In the genomic region with DNA sequence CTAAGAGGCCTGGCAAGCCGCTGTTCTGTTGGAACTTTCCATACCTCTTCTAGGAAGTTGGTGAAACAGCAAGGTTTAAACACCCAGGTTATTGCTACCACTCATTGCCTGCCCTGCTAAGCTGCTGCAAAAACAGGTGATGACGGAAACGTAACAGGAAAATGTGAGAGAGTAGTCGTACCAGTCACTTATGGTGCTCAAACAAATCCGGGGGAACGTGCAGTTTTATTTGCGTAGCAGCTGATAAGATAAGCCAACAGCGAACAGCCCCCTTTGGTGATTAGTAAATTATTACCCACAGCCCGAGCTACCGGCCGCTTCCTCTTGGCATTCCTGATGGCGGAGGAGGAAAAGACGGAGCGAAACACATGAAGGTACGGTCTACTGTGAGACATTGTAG, we compare ENCODE assay signal across 11 mouse cellular contexts. TPM values are rescaled to one million over a fixed set of nuclear protein-coding genes. Genes with fewer than 3 reads are reported as not detected.
DNase-seq lines count a peak whose midpoint lies in the region; ATAC-seq lines count a peak whose summit lies in the region.
"Had no signal": no experiment of that assay in that cellular context is flagged by ENCODE, and none has a peak within 500 bp of the region (broad histone marks: within the 10 kb centered on the region; RNA-seq: fewer than 3 reads in every experiment).

A gene (plus strand): TSS at position 330 of the 400 bp plus-strand sequence.

- no peak within 1 kb of the TSS for H3K27ac ChIP-seq in heart, embryonic 14.5 days (replicated peaks in 1 of 2; ENCODE audit: control insufficient read depth in 1 of 2, insufficient read depth in 1 of 2, low read depth in 2 of 2, low read length in 2 of 2)
- no peak within 1 kb of the TSS for H3K27ac ChIP-seq in liver, embryonic 12.5 days
- no peak within 1 kb of the TSS; the same call in 1 of the 2 replicates for H3K27ac ChIP-seq in stomach, embryonic 14.5 days (ENCODE audit: low read length)

- no peak within 1 kb of the TSS for H3K9ac ChIP-seq in heart, embryonic 14.5 days (ENCODE audit: low read length)
- H3K9ac ChIP-seq in liver, embryonic 12.5 days: no peak within 1 kb of the TSS
- H3K9ac ChIP-seq in stomach, embryonic 14.5 days (replicated peaks; ENCODE audit: low read depth, low read length): no peak within 1 kb of the TSS

- 0 out of 2 replicates have a peak, but pooled peaks cover 5% of the 10 kb centered on the region for H3K27me3 ChIP-seq in heart, embryonic 14.5 days (ENCODE audit: control insufficient read depth, insufficient read depth, low read length)
- no peaks in the 10 kb centered on the region for H3K27me3 ChIP-seq in liver, embryonic 12.5 days (replicated peaks)
- no peaks in the 10 kb centered on the region for H3K27me3 ChIP-seq in stomach, embryonic 14.5 days (ENCODE audit: control insufficient read depth, insufficient read depth, low read length)
- H3K27me3 ChIP-seq: megakaryocyte, embryonic 14.5 days had no signal

- no peaks in the 10 kb centered on the region for H3K9me3 ChIP-seq in heart, embryonic 14.5 days (ENCODE audit: control insufficient read depth, low read length)
- no peaks in the 10 kb centered on the region for H3K9me3 ChIP-seq in liver, embryonic 12.5 days (replicated peaks)
- H3K9me3 ChIP-seq in stomach, embryonic 14.5 days (ENCODE audit: control insufficient read depth, low read depth, low read length): no peaks in the 10 kb centered on the region
- H3K9me3 ChIP-seq: megakaryocyte, embryonic 14.5 days had no signal

- peak within 1 kb of the TSS; percentile 23 to 31 for H3K4me3 ChIP-seq in heart, embryonic 14.5 days (ENCODE audit: control insufficient read depth in 1 of 2, insufficient read depth in 1 of 2, low read depth in 1 of 2, low read length in 2 of 2)
- no peak within 1 kb of the TSS for H3K4me3 ChIP-seq in liver, embryonic 12.5 days
- H3K4me3 ChIP-seq in stomach, embryonic 14.5 days (ENCODE audit: low read depth, low read length): no peak within 1 kb of the TSS
- H3K4me3 ChIP-seq: megakaryocyte, embryonic 14.5 days had no signal

- 6% methylated on average over 15 of the region's 15 CpGs for WGBS in heart, embryonic 14.5 days
- 58% methylated on average over 15 of the region's 15 CpGs for WGBS in liver, embryonic 12.5 days (ENCODE audit: insufficient replicate concordance)
- WGBS in stomach, embryonic 14.5 days: 26% methylated on average over 15 of the region's 15 CpGs

- no peak for DNase-seq in heart, adult 8-10 months (ENCODE audit: low spot score)
- peak; percentile 18 to 20 for DNase-seq in kidney, adult 8-10 months
- DNase-seq in adrenal gland, adult 2 months: no peak
- no peak for DNase-seq in adrenal gland, postnatal 4 days (ENCODE audit: low spot score in 2 of 2)
- DNase-seq: cerebellum, postnatal 25 days; gastrocnemius, postnatal 14 days had no signal

- H3K4me2 ChIP-seq in heart, embryonic 14.5 days (ENCODE audit: low read length): peak within 1 kb of the TSS; percentile 63
- peak within 1 kb of the TSS; percentile 17 for H3K4me2 ChIP-seq in liver, embryonic 12.5 days
- H3K4me2 ChIP-seq in stomach, embryonic 14.5 days (replicated peaks; ENCODE audit: low read depth, low read length): peak within 1 kb of the TSS; percentile 23

- no peak for ATAC-seq in heart, embryonic 14.5 days (ENCODE audit: insufficient number of reproducible peaks, insufficient read depth, low FRiP score, low read depth)
- peak; percentile 42 for ATAC-seq in liver, embryonic 12.5 days
- peak; percentile 89 for ATAC-seq in stomach, embryonic 14.5 days (ENCODE audit: insufficient number of reproducible peaks, insufficient read depth, low FRiP score, low read depth)
- ATAC-seq: CD4-positive, CD25-positive, alpha-beta regulatory T cell, adult 4 months had no signal

- H3K36me3 ChIP-seq in heart, embryonic 14.5 days (ENCODE audit: control insufficient read depth, insufficient read depth, low read length): no peaks in the 10 kb centered on the region
- H3K36me3 ChIP-seq in liver, embryonic 12.5 days: no peaks in the 10 kb centered on the region
- H3K36me3 ChIP-seq in stomach, embryonic 14.5 days (ENCODE audit: control insufficient read depth, insufficient read depth, low read length): no peaks in the 10 kb centered on the region

- 0 out of 4 replicates have a peak, but pooled peaks cover 0 to 2% of the 10 kb centered on the region in 2 experiments for H3K4me1 ChIP-seq in heart, embryonic 14.5 days (ENCODE audit: control insufficient read depth in 2 of 2, insufficient read depth in 2 of 2, low read length in 2 of 2)
- H3K4me1 ChIP-seq in liver, embryonic 12.5 days: no peaks in the 10 kb centered on the region
- no peaks in the 10 kb centered on the region for H3K4me1 ChIP-seq in stomach, embryonic 14.5 days (ENCODE audit: control insufficient read depth, insufficient read depth, low read length)
- H3K4me1 ChIP-seq: megakaryocyte, embryonic 14.5 days had no signal

RNA-seq across cellular contexts. Expression of the gene that starts here (rescaled TPM):
- 0.18 and 0.31 TPM in 2 replicates for polyA plus RNA-seq in heart, embryonic 14.5 days (2014; fragmentation: Nextera tagmentation; extraction: Ambion mirVana)
- total RNA-seq in heart, adult 8-10 months (2022): 1 to 10 TPM in 1 of 4 experiments, under 1 TPM in 1, not detected in 2; 0.09 to 1.9 TPM
- polyA plus RNA-seq in liver, embryonic 12.5 days (2016; fragmentation: Nextera tagmentation; extraction: Ambion mirVana): 1.2 and 1.8 TPM in 2 replicates
- 1.7 and 3.2 TPM in 2 replicates for polyA plus RNA-seq in stomach, embryonic 14.5 days (2014; fragmentation: Nextera tagmentation; extraction: Ambion mirVana)
- 10 to 100 TPM in 1 of 2 experiments, under 1 TPM in 1; 0.17 to 52.1 TPM for total RNA-seq in adrenal gland, adult 2 months (2021)
- polyA plus RNA-seq in adrenal gland, adult 2 months (2012; rRNA removed): 3.9 and 4.2 TPM in 2 replicates
- 1 to 10 TPM; 1.6 to 2.5 TPM for total RNA-seq in adrenal gland, postnatal 4 days (2021)
- polyA plus RNA-seq: CD4-positive, CD25-positive, alpha-beta regulatory T cell, adult 4 months had no signal

Comparison
In these comparisons a context has a peak if more than half of its experiments do, and no peak if none do; other contexts are left out.
1. H3K4me3 ChIP-seq: peak in heart, embryonic 14.5 days (2 of 2); none in liver, embryonic 12.5 days (single experiment) and stomach, embryonic 14.5 days (single experiment).
2. DNase-seq: peak in kidney, adult 8-10 months (2 of 2); none in heart, adult 8-10 months (single experiment), adrenal gland, adult 2 months (single experiment) and adrenal gland, postnatal 4 days (0 of 2).
3. Peak in every context shown above with its lines, with median percentiles within 50 percentile points of each other: H3K4me2 ChIP-seq.